Mouse (Mus musculus) kidney, adult 8-10 months (tissue): ENCODE results near the gene Myo9a.
A peak's percentile ranks its signal among the peaks of the same experiment; 100 is the strongest.
"Not testable (repeated sequence)": the region's sequence is repeated elsewhere in the genome, so short reads cannot be mapped to it uniquely, and the experiment has no call there.

ENCODE experiments used
- DNase-seq, 2 experiments: peaks; one replicate each; pipeline ENCODE4 v3.0.0; 2022

Gene Myo9a

DNA sequence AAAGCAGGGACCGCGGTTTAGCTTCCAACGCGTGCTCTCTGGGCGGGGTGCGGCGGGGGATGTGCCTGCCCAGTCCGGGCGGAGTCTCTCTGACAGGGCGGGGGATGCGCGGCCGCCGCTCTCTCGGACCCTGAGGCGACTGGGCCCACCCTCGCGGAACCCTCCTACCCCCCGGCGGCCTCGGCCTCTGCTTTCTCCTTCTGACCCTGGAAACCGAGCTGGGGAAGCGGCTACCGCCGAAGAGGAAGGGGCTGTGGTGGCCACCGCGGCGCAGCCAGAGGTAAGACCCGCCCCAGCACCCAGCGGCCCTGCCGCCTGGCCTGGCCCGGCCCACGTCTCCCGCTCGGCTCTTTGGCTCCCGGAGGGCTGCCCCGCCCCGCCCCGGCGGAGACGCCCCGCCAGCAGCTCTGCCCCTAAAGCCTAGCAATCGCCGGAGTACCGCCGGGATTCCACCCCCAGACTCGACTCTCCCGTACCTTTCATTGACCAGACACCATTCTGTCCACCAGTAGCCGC, 428 bp downstream of the Myo9a start:
- DNase-seq = peak; percentile 91 to 92

GRCm38 (mm10) chr9:59751966-59752365, 1.3 kb downstream of the Myo9a start:
- DNase-seq = no peak

GRCm38 (mm10) chr9:59755199-59755598, 4.5 kb downstream of the Myo9a start:
- DNase-seq = no peak

GRCm38 (mm10) chr9:59757016-59757415, 6.3 kb downstream of the Myo9a start:
- DNase-seq = peak in 1 of 2 experiments; percentile 66

- no peak for DNase-seq
Measured at GRCm38 (mm10) chr9:59760515-59760914, 9.8 kb downstream of the Myo9a start.

- DNase-seq = not testable (repeated sequence)
Measured at GRCm38 (mm10) chr9:59766966-59767461, 16.3 kb downstream of the Myo9a start.

- DNase-seq = not testable (repeated sequence)
Measured at GRCm38 (mm10) chr9:59806046-59806774, 55.5 kb downstream of the Myo9a start.

- DNase-seq = no peak
Measured at GRCm38 (mm10) chr9:59884551-59884950, 133.9 kb downstream of the Myo9a start.

- no peak for DNase-seq
Measured at GRCm38 (mm10) chr9:59903382-59903781, 152.7 kb downstream of the Myo9a start.

DNA sequence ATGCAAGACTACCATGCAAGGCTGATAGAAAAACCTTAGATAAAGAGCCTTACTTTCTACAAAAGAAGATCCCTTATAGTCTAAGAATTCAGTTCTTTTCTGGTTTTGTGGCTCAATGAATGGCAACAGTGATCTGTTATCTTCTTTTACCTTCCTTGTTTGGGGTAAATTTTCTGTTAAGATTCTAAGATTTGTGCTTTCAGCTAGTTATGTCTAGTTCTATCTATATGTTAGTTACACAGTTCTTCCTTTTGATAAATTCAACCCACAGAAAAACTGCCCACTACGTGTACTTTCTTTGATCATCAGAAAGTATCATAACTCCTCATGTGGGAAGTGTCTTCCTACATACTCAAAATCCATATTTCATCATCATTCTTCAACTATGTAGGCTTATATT, 164.1 kb downstream of the Myo9a start:
- no peak for DNase-seq

GRCm38 (mm10) chr9:59930248-59930647, 179.6 kb downstream of the Myo9a start:
- DNase-seq = no peak

- DNase-seq = not testable (repeated sequence)
Measured at GRCm38 (mm10) chr9:59935866-59936265, 185.2 kb downstream of the Myo9a start.

DNA sequence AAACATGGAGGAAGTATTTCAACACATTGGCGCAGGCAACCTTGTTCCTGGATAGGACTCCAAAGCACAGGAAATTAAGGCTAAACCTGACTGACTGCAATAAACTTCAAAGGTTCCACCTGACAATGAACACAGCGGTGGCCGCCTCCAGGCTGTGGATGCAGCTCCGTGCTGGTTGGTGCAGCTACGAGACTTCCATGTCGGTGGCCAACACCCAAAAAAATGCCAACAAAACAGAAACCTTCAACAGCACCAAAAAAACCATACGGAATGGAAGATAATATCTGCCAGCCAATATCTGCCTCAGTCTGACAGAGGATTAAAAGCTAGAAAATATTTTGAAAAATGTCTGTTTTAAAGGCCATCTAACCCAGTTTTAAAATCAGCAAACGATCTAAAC, 187.8 kb downstream of the Myo9a start:
- DNase-seq = no peak

DNA sequence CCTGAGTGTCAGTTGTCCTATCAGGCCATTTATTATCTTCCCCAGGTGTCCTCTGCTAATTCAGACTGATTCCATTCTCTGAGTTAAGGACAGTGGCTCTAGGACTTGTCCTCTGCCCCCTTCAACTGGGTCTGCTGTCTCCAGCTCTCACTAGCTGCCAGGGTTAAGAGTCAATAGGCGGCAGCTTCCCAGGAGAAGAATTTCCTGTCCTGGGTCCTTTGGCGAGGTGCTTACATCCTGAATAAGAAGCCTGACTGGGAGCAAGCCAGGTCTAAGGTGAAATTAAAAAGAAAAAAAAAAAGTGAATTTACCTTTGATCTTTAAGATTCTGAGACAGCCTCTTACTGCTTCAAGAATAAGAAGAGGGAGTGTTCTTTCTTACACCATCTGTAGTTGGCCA, 189.0 kb downstream of the Myo9a start:
- DNase-seq = no peak

DNA sequence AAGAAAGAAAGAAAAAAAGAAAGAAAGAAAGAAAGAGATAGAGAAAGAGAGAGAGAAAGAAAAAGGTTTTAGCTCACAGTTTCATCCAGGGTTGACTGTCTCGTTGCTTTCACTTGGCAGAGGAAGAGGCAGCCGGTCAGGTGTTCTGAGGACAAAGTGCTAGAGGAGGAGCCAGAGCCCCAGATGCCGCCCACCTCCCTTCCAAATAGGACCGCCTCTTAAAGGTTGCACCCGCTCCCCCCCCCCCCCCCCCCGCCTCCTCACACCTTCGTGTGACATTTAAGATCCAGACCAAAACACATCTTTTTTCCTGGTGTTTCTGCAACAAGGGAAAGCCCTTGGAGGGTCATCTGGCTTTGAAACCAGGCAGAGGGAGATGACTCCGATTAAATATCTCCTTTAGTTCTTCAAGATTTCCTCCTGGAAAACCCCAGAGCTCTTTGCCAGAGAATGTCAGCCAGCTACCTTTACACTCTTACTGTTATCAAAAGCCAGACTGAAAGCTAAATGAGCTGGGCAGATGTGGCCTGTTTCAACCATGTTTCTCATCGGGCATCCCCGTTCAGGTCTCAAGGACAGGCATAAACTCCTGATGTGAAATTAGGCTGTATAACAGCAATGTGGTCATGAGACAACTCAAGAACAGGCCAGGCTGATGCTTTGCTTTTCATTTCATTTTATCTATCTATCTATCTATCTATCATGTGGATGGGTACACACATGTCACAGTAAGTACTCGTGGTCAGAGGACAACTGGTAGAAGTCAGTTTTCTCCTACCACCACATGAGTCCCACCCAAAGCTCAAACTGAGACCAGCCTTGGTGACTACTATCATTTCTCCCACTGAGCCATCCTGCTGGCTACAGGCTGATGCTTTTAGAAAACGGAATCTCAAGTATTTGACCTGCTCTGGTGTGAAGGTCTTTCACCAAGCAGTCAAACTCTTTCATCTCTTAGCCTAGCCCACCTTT, 190.5 kb downstream of the Myo9a start:
- DNase-seq = no peak

DNA sequence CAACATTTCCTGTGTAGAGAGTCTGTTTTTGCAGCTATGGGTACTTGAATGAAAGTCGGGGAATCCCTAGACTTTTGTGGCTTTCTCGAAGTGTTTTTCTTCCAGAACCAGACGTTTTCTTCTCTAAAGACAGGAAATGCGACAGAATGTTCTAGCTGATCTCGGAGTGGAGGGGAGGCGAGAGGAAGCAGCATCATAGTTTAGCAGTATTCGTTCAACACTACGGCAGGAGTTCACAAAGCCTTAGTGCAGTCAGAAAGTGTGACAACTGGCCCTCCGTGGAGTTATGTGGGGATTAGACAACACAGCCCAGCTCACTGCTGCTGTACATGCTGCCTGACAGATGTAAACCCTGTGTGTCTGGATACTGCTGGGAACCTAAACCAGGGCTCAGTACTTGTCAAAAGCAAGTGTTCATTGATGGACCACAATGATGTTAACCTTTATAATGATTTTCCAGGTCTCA, 191.2 kb downstream of the Myo9a start:
- DNase-seq = no peak

DNA sequence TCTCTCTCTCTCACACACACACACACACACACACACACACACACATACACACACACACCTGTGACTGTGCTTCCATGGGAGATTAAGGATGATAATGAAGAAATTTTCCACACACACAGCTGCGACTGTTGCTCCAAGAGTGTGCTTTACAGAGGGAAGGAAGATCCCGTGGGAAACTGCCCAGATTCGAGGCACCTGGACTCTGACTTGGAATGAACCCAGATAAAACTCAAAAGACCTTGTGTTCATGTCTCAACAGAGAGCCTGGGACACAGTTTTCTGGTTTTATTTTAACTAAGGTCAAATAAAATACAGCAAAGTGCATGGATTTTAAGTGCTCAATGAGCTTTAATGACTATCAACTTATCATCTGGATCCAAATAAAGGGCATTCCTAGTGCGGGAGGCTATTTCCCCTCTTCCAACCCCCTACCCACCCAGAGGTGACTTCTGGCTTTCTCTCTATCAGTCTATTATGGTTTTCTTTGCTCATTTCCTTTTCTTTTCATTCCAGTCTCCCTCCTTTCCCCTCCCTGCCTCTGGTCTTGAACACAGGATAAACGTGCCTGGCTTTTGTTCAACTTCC, 191.9 kb downstream of the Myo9a start:
- DNase-seq = peak in 1 of 2 experiments; percentile 8

DNA sequence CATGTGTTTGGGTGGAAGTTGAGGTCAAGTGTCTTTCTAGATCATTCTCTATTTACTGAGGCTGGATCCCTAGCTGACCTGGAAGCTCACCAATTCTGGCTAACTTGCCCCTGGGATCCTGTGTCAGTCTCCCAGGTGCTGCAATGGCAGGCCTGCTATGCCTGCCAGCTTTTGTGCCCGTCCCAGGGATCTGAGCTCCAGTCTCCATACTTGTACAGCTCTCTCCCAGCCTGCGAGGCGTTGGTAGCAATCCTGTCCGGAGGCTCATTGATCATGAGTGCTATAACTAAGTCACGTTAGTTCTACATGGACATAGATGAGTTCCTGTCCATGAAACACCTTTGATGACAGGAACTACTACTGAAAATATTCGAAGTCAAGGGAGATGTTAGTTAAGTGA, 193.1 kb downstream of the Myo9a start:
- no peak for DNase-seq

DNA sequence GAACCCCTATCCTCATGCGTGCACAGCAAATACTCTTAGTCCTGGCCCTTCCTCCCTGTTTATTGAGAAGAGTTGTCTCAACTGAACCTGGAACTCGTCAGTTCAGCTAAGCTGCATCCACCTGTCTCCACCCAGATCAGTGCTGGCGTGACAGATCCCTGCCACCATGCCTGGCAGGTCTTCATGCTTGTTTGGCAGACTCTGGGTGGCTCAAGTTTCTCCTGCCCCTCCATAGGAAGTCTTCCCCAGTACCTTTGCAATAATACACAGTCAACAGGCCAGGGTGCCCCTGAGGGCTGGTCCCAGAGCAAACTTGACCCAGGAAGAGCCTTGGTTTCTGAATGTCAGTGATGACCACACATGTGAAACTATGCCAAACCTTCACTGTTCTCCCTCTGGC, 194.5 kb downstream of the Myo9a start:
- no peak for DNase-seq

DNA sequence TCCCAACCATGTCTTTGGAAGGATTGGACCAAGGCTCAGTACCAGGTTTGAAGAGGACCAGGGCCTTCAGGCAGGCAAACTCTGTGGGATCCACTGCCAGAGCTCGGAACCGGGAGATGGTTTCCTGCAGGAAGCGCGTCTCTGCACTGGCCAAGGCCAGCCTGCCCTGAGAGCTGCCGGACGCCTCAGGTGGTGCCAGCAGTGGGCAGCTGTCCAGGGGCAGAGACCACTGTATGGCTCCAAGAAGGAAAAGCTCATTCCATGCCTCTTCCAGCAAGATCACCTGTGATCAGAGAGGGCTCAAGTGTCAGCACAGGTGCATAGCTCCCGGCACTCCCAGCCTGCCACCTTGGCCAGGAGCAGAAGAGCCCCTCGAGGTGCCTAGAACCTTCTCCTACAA, 196.6 kb downstream of the Myo9a start:
- DNase-seq = no peak

GRCm38 (mm10) chr9:59948226-59948625, 197.5 kb downstream of the Myo9a start:
- DNase-seq = no peak

GRCm38 (mm10) chr9:59948691-59949250, 198.1 kb downstream of the Myo9a start:
- DNase-seq = no peak

- DNase-seq = no peak
Measured at GRCm38 (mm10) chr9:59949511-59949910, 198.8 kb downstream of the Myo9a start.
